Mouse (Mus musculus) naive thymus-derived CD4-positive, alpha-beta T cell, adult 2 months (primary cell): Measurements from ENCODE around the gene Zfp84.
"Not testable (repeated sequence)": the region's sequence is repeated elsewhere in the genome, so short reads cannot be mapped to it uniquely, and the experiment has no call there.

ENCODE experiments used
- DNase-seq: peaks from one replicate; pipeline ENCODE4 v3.0.0-alpha.2; 2011; ENCODE audit warnings: low read depth

Gene Zfp84

DNA sequence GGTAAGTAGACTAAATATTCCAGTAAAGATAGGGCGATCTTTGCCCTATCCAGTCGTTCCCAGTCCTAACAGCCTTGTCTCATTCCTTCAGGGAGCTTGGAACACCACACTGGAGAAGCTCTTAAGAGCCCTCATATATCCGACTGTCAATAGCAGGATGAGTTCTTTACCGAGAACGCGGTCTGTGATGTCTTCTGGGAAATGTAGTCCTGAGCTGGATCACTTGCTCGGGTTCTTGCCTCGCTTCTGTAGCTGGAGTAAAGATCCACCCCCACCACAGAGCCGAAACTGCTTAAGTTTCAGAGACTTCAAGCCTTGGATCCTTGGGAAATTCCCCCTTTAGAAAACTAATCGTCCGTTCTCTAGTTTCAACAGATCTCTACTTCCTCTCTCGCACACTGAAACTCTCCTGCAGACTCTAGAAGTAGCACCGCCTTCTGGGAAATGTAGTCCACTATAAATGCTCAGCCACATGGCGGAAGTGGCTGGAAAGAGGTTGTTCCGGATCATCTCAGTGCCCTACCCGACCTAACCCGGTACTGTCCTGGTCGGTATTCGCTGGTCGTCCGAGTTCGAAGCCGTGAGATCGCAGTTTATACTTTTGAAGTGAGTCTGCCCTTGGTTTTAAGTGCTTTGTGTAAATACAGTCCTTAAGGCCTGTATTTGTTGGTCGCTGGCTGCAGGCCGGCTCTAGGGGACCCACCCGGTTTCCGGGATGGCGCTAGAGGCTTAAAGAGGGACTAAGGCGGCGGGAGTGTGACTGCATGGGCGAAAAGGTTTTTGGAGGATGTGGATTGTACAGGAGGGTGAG lies at the start of gene Zfp84:
TSS of gene Zfp84 (plus strand) at position 463 of the 811 bp plus-strand sequence.
- DNase-seq: peak; percentile 94

DNA sequence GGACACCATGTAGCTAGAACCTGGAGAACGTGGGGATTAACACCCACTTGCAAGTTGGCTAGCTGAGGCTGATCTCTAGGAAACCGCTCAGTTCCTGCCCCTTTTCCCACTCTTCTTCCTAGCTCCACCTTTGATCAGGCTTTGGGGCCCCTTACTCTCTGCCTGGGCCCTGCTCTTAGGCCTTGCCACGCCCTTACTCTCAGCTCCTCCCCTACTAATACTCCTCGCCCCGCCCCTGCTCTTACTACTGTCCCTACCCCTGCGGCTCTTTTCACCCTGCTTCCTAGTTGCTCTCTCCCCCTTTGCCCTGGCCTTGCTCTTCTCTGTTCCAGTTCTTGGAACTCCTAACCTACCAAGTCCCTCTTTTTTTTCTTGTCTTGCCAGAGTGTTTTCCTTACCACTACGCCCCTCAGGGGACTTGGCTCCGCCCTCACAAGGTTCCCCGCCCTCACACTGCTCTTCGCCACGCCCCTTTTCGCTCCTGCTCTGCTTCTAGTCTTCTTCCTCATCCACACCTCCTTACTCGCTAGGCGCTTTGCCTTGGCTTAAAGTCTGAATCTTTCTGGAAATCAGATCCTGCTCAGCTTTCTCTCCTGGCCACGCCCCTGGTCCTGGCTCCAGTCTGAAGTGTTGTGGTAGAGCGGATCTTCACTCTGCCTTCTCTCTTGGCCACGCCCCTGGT lies 42.8 kb upstream of the Zfp84 start:
- not testable (repeated sequence) for DNase-seq

DNA sequence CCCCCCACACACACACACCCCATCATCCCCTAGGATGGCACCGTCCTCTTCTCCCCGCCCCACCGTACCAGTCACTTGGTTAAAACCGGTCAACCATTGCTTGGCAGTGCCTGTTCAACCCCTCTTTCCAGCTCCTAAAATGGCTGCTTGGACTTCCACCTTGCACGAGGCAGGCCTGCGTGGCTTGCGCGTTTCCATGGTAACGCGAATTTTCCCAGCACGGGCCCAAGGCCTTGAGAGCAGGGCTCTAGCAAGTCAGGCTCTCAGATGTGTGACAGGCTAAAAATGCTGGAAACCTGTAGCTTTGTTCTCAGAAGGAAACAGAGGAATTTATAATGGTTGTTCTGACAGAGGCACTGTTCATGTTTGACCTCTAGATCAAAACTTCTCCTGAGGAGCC lies 41.5 kb upstream of the Zfp84 start, which contains the start of gene Catsperg2:
TSS of gene Catsperg2 (minus strand) at position 173 of the 400 bp plus-strand sequence.
- not testable (repeated sequence) for DNase-seq

DNA sequence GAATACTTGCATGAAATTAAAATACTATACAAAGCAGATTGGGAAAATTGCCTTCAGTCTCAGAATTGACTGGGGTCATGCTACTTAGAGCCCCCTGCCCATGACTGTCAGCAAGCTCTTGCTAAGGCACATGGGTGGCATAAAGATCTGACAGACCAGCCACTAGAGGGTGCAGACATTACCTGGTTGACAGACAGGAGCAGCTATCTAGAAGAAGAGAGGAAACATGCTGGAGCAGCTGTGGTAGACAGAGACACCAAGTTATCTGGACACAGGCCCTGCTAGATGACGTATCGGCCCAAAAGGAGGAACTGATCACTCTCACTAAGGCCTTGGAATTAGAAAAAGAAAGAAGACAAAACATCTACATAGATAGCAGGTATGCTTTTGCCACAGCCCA lies 40.3 kb upstream of the Zfp84 start:
- peak; percentile 4 for DNase-seq

DNA sequence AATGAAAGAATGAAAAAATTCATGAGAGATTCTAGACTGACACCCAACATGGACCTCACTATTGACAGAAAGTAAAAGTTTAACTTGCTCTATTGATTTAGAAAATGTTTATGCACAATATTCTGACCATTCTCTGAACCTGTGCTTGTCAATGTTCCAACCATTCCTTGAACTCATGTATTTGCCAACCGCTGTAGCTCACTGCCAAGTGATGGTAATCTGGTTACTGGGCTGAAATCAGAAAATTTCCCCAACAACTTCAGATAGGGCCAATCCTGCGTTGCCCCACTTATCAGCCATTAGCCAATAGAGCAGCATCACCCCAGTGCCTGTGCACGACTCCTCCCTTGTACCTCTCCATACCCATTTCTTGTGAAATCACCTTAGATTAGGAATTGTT lies 26.1 kb upstream of the Zfp84 start:
- no peak for DNase-seq

DNA sequence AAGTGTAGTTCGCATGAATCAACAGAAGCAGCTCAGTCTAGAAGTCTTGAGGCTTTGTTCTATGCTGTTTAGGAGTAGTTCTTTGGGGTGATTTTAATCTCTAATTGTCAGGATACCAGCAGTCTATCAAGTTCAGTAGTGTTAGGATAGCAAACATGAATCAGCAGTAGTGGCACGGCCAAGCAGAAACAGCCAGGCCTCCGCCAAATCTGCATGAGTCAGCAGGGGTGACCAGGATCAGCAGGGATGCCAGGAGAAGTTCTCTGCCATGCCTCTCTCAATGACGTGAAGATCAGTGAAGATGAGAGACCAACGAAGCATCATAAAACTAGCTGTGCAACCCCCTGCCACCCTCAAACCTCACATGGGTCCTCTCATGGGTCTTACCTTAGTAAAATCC lies 7.9 kb upstream of the Zfp84 start:
- no peak for DNase-seq

DNA sequence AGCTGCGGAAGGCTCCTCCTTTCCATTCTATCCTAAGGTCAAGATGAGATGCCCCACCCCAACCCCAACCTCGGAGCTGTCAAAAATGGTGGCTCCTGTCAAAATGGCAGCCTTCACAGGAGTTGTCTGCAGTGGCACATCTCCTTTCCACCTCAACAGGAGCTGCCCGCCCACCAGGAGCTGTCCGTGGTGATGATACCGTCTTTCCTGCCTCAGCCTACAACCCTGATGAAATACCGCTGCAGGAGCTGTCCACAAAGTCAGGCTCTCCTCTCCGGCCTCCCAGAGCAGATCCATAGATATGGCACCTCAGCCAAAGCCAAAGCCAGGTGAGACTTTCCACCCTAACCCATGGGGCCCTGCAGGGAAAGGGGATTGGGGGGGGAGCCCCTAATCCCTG lies 3.6 kb upstream of the Zfp84 start:
- DNase-seq: no peak

DNA sequence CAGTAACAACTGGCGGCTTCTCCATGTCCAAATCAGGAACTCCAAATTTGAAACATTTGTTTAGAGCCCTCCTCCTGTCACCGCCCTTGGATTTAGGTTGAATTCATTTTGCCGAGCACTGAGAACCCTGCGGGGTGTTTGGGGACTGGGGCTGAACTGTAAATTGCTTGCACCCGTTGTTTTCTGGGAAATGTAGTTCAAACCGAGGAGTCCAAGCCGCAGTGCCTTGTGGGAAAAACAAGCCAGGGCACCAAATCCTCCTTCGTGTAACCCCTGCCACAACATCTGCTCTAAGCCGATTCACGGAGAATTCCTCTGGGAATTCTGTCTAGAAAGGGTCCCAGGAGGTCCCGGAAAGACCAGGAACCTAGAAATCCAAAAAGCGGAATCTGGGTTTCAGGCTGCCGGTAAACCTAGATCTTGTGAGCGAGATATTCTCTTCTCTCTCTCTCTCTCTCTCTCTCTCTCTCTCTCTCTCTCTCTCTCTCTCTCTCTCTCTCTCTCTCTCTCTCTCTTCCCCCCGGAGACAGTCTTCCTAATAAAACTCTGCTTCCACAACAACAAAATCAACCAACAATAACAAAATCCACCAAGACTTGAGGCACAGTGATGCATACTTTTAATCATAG lies 1.2 kb upstream of the Zfp84 start:
- DNase-seq: peak; percentile 81

DNA sequence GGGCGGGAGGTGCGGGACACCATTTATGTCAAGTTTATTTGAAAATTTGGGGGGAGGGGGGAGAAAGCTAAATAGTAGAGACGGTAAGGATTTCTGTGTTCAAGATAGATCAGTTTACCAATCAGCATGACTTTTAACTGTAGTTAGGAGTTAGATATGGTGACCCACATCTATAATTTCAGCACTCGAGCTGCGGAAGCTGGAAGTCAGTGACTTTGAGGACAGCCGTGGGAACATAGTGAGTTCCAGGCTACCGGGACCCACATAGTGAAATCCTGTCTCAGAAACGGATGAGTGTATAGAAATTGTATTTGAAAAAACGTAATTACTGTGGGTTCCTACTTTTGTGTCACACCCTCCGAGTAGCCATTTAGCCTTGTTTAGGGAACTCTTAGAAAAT lies 628 bp downstream of the Zfp84 start:
- DNase-seq: no peak

DNA sequence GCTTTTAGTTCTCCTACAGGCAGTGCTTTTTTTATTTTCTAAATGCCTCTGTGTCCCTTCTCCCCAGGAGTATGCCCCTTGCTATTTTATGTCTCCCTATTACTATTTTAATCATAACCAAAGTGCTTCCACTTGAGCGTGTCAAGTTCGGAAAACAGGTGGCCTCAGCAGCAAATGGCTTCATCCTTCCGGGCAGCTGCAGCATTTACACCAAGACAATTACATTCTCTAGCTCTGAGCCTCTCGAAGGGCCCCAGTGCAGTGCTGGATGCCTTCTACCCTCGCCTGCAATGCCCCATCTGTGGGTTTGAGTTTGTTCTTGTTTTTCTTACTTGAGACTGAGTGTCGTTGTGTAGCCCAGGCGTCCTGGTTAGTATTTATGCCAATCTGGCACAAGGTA lies 5.2 kb downstream of the Zfp84 start:
- no peak for DNase-seq

DNA sequence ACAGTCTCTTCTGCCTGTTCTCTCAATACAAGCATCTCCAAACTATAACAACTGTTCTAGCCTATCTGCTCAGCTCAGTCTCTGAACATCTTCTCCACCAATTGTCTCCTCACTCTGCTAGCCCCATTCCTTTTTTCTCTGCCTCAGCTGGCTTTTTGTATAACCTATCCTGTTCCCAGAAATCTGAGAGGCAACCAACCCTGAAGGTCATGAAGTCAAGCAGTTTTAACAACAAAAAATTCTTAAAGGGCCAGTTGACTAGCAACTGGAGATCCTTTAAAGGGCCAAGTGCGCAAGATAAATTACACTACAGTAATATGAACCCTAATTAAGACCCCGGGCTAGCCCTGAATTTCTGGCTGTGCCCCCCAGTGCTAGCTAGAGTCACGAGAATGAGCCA lies 6.0 kb downstream of the Zfp84 start:
- DNase-seq: no peak

DNA sequence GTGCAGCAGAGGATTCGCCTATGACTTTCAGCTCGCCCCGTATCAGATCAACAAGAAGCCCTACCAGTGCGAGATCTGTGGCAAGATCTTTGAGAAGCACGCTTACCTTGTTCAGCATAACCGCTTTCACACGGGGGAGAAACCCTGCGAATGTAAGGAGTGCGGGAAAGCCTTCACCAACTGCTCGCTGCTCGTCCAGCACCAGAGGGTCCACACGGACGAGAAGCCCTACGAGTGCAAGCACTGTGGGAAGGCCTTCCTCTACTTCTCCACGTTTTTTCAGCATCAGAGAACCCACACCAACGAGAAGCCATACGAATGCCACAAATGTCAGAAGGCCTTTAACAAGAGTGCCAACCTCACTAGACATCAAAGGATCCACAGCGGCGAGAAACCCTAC lies 8.2 kb downstream of the Zfp84 start:
- DNase-seq: no peak

DNA sequence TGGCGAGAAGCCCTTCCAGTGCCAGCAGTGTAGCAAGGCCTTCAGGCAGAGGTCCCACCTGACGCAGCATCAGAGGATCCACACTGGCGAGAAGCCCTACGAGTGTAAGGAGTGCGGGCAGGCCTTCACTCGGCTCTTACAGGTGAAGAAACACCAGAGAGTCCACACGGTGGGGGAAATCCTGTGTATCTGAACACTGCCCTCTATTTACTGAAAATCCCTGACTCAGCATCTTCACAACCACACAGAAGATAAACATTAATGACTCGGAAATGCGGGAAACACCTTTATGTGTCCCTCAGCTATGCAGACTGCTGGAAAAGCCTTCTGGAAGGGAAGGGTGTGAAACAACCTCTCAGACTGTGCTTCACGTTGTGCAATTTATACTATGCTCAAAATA lies 9.0 kb downstream of the Zfp84 start:
- no peak for DNase-seq

DNA sequence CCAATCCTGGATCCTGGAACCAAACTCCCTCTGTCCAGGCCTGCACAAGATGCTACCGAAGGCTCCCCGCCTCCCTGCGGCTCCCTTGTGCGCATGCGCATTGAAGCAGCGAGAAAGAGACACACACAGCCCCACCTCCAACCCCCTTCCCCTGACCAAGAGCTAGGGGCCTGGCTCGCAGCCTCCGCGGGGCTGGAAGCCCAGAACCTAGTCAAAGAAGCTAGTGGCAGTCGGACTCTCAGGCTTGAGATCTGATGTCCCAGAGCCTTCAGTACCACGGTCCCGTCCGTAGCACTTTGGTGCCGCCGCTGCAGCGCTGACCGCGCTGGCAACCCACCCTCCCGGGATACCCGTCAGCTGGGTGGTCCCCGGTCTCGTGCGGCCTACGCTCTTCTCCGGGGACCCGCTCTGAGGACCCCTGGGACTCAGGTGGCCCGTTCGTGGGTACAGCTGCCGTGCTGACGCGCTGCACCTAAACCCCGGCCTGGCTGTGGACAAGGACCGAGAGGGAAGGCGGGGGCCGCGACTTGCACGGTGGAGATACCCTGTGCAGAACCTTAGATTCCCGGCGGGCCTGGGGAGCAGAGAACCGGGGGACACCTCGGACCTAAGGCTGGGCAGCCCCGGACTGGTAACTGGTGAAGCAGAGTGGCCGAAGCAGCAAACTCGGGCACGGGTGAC lies 15.7 kb downstream of the Zfp84 start, which contains the start of gene Zfp30:
TSS of gene Zfp30 (plus strand) at position 128 of the 681 bp plus-strand sequence.
- peak; percentile 82 for DNase-seq

DNA sequence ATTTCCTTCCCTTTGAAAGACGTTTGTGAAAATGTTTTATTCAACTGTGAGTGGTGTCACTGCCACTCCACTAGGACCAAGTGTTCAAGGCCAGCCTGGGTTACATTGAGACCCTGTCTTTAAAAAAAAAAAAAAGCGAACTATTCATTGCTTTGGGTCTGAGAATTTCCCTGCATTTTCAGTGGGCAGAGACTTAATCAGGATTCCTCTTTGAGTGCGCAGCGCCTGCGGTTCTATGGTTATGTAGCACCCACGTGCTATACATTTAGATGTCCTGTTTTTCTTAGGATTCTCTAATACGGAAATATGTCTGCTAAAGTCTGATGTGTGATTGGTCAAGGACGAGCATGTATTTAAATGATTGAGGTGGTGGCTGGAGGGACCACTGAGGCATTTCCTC lies 16.7 kb downstream of the Zfp84 start:
- DNase-seq: no peak

DNA sequence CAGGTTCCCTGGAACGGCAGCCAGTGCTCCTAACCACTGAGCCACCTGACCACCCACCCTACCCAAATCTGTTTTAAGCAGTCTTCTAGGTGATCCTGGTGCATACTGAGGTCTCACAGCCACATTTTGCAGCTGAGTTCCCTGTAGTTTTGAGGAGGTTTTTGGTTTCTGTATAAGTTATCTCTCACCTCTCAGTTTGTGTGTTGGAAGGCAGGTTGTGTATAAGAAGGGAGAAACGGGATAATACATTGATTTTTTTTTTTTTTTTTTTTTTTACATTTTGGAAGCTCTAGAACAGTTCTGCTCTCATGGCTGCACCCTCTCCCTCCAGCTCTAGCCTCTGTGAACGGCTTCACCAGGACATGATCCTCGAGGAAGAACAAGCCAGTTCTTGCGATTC lies 17.5 kb downstream of the Zfp84 start:
- DNase-seq: no peak

DNA sequence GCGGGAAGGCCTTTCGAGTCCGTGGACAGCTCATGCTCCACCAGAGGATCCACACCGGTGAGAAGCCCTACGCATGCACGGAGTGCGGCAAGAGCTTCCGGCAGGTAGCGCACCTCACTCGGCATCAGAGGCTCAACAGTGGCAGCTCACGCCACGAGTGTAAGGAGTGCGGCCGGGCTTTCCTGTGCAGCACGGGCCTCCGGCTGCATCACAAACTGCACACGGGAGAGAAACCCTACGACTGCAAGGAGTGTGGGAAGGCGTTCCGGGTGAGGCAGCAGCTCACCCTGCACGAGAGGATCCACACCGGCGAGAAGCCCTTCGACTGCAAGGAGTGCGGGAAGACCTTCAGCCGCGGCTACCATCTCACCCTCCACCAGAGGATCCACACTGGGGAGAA lies 24.6 kb downstream of the Zfp84 start:
- no peak for DNase-seq

DNA sequence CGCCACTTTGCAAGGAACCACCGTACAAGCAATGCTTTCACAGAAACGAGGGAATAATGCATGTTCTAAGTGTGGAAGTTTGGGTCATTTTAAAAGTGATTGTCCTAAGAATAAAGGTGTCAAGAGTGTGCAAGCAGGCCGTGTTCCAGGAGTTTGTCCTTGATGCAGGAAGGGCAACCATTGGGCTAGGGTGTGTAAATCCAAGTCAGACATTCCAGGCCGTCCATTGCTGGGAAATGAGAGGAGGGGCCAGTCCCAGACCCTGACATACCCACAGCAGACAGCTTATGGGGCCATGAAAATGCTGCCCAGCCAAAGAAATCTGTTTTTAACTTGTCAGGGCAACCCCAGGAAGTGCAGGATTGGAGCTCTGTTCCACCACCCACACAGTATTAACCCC lies 38.7 kb downstream of the Zfp84 start:
- no peak for DNase-seq

DNA sequence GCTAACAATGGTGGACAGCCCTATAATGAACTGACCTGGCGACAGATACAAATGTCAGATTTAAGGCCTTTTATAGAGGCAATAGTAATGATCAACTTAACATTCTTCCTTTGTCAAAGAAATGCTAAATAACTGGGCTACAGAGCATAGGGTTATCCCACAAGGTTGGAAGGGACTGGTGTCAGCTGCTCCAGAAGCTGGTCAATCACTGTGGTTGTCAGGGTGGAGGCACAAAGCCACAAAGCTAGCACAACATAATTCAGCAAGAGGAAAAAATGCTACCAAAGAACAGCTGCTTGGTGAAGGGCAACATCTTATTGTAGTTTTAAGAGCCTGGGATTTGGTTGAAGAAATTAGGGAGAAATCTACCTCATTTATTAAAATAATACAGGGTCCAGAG lies 43.9 kb downstream of the Zfp84 start:
- no peak for DNase-seq

DNA sequence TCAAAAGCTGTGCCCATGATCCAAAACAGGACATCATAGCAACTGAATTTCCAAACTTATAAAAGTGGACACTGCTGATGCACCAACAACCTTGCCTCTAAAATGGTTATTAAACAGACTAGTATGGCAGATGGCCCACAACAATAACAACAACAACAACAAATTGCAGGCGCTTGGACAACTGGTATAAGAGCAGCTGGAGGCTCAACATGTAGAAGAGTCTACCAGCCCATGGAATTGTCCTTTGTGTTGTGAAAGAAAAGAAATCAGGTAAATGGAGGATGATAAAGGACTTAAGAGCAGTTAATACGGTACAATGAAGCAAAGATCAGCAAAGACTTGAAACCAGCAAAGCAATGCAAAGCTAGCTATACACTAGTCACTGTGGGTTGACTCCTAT lies 46.0 kb downstream of the Zfp84 start:
- no peak for DNase-seq

DNA sequence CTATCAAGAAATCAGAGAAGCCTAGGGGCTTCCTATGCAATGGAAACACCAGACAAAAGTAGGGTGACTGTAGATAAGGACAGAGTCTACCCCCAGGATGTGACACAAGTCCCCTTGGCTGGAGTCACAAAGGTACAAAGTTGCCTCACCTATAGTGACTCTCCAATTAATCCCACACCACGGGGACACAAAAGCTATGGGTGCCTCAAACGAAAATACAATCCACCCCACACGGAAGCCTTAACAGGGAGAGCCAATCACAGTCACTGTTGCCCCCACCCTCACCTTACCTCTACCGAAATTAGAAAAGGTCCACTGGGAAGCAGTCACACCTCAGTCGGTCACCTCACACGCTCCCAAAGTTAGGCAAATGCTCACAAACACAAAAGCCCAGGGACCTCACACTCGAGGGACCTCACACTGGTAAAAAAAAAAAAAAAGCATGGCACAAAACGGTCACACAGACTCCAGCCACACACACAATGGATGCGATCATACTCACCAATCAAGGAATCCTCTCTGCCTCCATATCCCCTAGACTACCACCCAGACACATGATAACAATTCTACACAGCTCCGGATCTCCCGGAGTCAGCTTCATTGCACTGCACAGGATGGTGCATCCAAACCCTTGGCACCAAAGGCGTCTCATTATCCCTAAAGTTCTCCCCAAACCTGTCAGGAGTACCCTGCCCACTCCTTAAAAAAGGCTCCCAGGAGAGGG lies 46.9 kb downstream of the Zfp84 start:
- DNase-seq: peak; percentile 14
